31 mouse cellular contexts compared by ENCODE assay signal in the genomic region with DNA sequence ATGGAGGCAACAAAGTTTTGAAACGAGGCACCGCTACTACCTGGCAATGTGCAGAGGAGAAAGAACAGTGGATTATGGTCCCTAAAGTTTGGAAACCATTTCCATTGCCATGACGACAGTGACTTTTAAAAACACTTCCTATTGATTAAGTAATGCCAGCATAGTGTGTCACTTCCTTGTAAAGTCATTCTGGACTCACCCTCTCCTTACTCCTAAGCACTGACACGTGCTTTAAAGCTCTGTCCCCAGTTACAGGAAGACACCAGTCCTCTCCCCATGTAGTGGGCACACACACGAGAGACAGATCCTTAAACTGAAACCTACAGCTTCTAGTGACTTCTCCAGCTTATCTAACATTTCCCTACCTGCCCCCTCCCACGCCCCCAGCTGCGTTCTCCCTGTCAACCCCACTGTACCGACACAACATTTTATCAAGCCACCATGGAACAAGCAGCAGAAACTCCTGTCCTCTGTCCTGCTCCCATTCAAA. TPM values are rescaled to one million over a fixed set of nuclear protein-coding genes. Genes with fewer than 3 reads are reported as not detected.
DNase-seq lines count a peak whose midpoint lies in the region; ATAC-seq and TF ChIP-seq lines count a peak whose summit lies in the region.
"Had no signal": no experiment of that assay in that cellular context is flagged by ENCODE, and none has a peak within 500 bp of the region (broad histone marks: within the 10 kb centered on the region; RNA-seq: fewer than 3 reads in every experiment).

No protein-coding gene starts in this region.

- H3K4me2 ChIP-seq in midbrain, embryonic 11.5 days, result no peak overlapping the region
- no peak overlapping the region for H3K4me2 ChIP-seq in midbrain, postnatal 0 days (ENCODE audit: low read depth, low read length, poor library complexity, severe bottlenecking)
- no peak overlapping the region for H3K4me2 ChIP-seq in neural tube, embryonic 15.5 days
- H3K4me2 ChIP-seq: embryonic facial prominence, embryonic 13.5 days; forebrain, embryonic 12.5 days; forebrain, embryonic 15.5 days; heart, embryonic 12.5 days; heart, embryonic 15.5 days; hindbrain, embryonic 13.5 days had no signal

- WGBS in heart, adult 2 months, result 34% methylated on average over 8 of the region's 8 CpGs
- 71% methylated on average over 8 of the region's 8 CpGs for WGBS in liver, adult 2 months
- WGBS in midbrain, embryonic 11.5 days, result 86% methylated on average over 8 of the region's 8 CpGs
- WGBS in midbrain, postnatal 0 days, result 81% methylated on average over 8 of the region's 8 CpGs
- 81% methylated on average over 8 of the region's 8 CpGs for WGBS in neural tube, embryonic 15.5 days

- H3K9ac ChIP-seq in heart, adult 2 months (ENCODE audit: low read depth, low read length), result no peak overlapping the region
- H3K9ac ChIP-seq in liver, adult 2 months (ENCODE audit: low read depth, low read length), result no peak overlapping the region
- H3K9ac ChIP-seq in midbrain, embryonic 11.5 days (ENCODE audit: low read length), result no peak overlapping the region
- H3K9ac ChIP-seq in midbrain, postnatal 0 days (replicated peaks; ENCODE audit: low read length, poor library complexity, severe bottlenecking), result no peak overlapping the region
- H3K9ac ChIP-seq in neural tube, embryonic 15.5 days (replicated peaks), result no peak overlapping the region
- H3K9ac ChIP-seq: embryonic facial prominence, embryonic 13.5 days; forebrain, embryonic 12.5 days; forebrain, embryonic 15.5 days; heart, embryonic 12.5 days; heart, embryonic 15.5 days; hindbrain, embryonic 13.5 days had no signal

- peaks cover 1% of the 10 kb centered on the region for H3K4me1 ChIP-seq in heart, adult 2 months (ENCODE audit: control insufficient read depth, insufficient read depth, low read length)
- no peaks in the 10 kb centered on the region; the same call in 1 of the 2 replicates for H3K4me1 ChIP-seq in liver, adult 2 months (ENCODE audit: control insufficient read depth, insufficient read depth, low read length)
- no peaks in the 10 kb centered on the region for H3K4me1 ChIP-seq in midbrain, embryonic 11.5 days (ENCODE audit: control insufficient read depth, insufficient read depth, low read length)
- no peaks in the 10 kb centered on the region for H3K4me1 ChIP-seq in midbrain, postnatal 0 days (ENCODE audit: insufficient read depth, low read length)
- H3K4me1 ChIP-seq in neural tube, embryonic 15.5 days, result no peaks in the 10 kb centered on the region
- H3K4me1 ChIP-seq: embryonic facial prominence, embryonic 10.5 days; hindbrain, embryonic 10.5 days; hindbrain, embryonic 13.5 days had no signal

- TF ChIP-seq EP300 in heart, adult 2 months (IDR thresholded peaks at IDR 0.05; ENCODE audit: insufficient read depth, low read depth, low read length), result no peak

- TF ChIP-seq CTCF in heart, adult 2 months (IDR thresholded peaks at IDR 0.05), result no peak
- TF ChIP-seq CTCF in liver, adult 2 months (IDR thresholded peaks at IDR 0.05; ENCODE audit: low read depth, low read length), result no peak
- no peak for TF ChIP-seq CTCF in midbrain, postnatal 0 days (IDR thresholded peaks at IDR 0.05)

- TF ChIP-seq POLR2A in heart, adult 2 months (IDR thresholded peaks at IDR 0.05; ENCODE audit: insufficient read depth, low read depth, low read length), result no peak
- no peak for TF ChIP-seq POLR2A in liver, adult 2 months (IDR thresholded peaks at IDR 0.05; ENCODE audit: extremely low read depth, insufficient read depth, low read length)

- H3K4me3 ChIP-seq in heart, adult 2 months, result no peak overlapping the region
- 0 out of 2 replicates have a peak overlapping the region, but pooled peaks have one; percentile 15 for H3K4me3 ChIP-seq in liver, adult 2 months (ENCODE audit: insufficient read depth, low read depth, low read length)
- no peak overlapping the region for H3K4me3 ChIP-seq in midbrain, embryonic 11.5 days (ENCODE audit: low read depth, low read length)
- no peak overlapping the region for H3K4me3 ChIP-seq in midbrain, postnatal 0 days (ENCODE audit: low read depth, low read length)
- no peak overlapping the region for H3K4me3 ChIP-seq in neural tube, embryonic 15.5 days (replicated peaks)
- H3K4me3 ChIP-seq: embryonic facial prominence, embryonic 10.5 days; embryonic facial prominence, embryonic 13.5 days; erythroblast, embryonic 14.5 days; forebrain, embryonic 12.5 days; forebrain, embryonic 15.5 days; heart, embryonic 12.5 days; heart, embryonic 15.5 days; hindbrain, embryonic 10.5 days; hindbrain, embryonic 13.5 days had no signal

- no peaks in the 10 kb centered on the region for H3K27me3 ChIP-seq in heart, adult 2 months (ENCODE audit: control insufficient read depth, insufficient read depth, low read length)
- no peaks in the 10 kb centered on the region for H3K27me3 ChIP-seq in liver, adult 2 months (ENCODE audit: control insufficient read depth, insufficient read depth, low read length)
- H3K27me3 ChIP-seq in midbrain, embryonic 11.5 days (ENCODE audit: control insufficient read depth, insufficient read depth, low read length), result no peaks in the 10 kb centered on the region
- no peaks in the 10 kb centered on the region for H3K27me3 ChIP-seq in midbrain, postnatal 0 days (ENCODE audit: insufficient read depth, low read length)
- no peaks in the 10 kb centered on the region for H3K27me3 ChIP-seq in neural tube, embryonic 15.5 days (replicated peaks)
- H3K27me3 ChIP-seq: embryonic facial prominence, embryonic 13.5 days; forebrain, embryonic 12.5 days; forebrain, embryonic 15.5 days; heart, embryonic 12.5 days; heart, embryonic 15.5 days; hindbrain, embryonic 13.5 days; Patski had no signal

- no peaks in the 10 kb centered on the region for H3K79me2 ChIP-seq in heart, adult 2 months (replicated peaks; ENCODE audit: control insufficient read depth, insufficient read depth, low read length)
- H3K79me2 ChIP-seq in liver, adult 2 months (ENCODE audit: control insufficient read depth, insufficient read depth, low read length), result no peaks in the 10 kb centered on the region

- intact Hi-C loops in heart, adult 2 months (cut with DNase I), result no loop called here

- no peaks in the 10 kb centered on the region for H3K36me3 ChIP-seq in heart, adult 2 months (ENCODE audit: control insufficient read depth, insufficient read depth, low read length)
- no peaks in the 10 kb centered on the region for H3K36me3 ChIP-seq in liver, adult 2 months (ENCODE audit: control insufficient read depth, insufficient read depth, low read length)
- H3K36me3 ChIP-seq in midbrain, embryonic 11.5 days (ENCODE audit: control insufficient read depth, insufficient read depth, low read length), result no peaks in the 10 kb centered on the region
- H3K36me3 ChIP-seq in midbrain, postnatal 0 days (ENCODE audit: insufficient read depth, low read length), result no peaks in the 10 kb centered on the region
- no peaks in the 10 kb centered on the region for H3K36me3 ChIP-seq in neural tube, embryonic 15.5 days
- H3K36me3 ChIP-seq: embryonic facial prominence, embryonic 10.5 days; embryonic facial prominence, embryonic 13.5 days; forebrain, embryonic 12.5 days; forebrain, embryonic 15.5 days; G1E; heart, embryonic 15.5 days; hindbrain, embryonic 10.5 days had no signal

- DNase-seq in heart, adult 11 months, result peak; percentile 94
- DNase-seq in heart, adult 2 months, result no peak
- peak; percentile 18 for DNase-seq in liver, adult 2 months (ENCODE audit: extremely low read depth, low read depth, low spot score)
- DNase-seq in liver, result no peak
- peak; percentile 14 for DNase-seq in midbrain, embryonic 11.5 days (ENCODE audit: low spot score, missing footprints)
- no peak for DNase-seq in midbrain, postnatal 0 days (ENCODE audit: low spot score)
- no peak for DNase-seq in adrenal gland, adult 18-20 months (ENCODE audit: low spot score in 2 of 2)
- DNase-seq: adrenal gland, adult 2 months; adrenal gland, postnatal 14 days; B cell, adult 2 months; cerebellum, adult 11 months; cerebellum, adult 2 months; cerebellum, adult 9-11 months; cerebellum, postnatal 36 days; embryo, embryonic 11 days; gastrocnemius, postnatal 25 days; heart, postnatal 36 days had no signal

- no peak for ATAC-seq in midbrain, embryonic 11.5 days (ENCODE audit: low FRiP score)
- no peak for ATAC-seq in midbrain, postnatal 0 days (ENCODE audit: low FRiP score)
- ATAC-seq in neural tube, embryonic 15.5 days (ENCODE audit: low FRiP score), result no peak
- ATAC-seq: forebrain, embryonic 15.5 days; hindbrain, embryonic 16.5 days; Patski had no signal

- no peak overlapping the region for H3K27ac ChIP-seq in heart, adult 2 months
- no peak overlapping the region for H3K27ac ChIP-seq in liver, adult 2 months (replicated peaks; ENCODE audit: insufficient read depth, low read depth, low read length)
- H3K27ac ChIP-seq in midbrain, embryonic 11.5 days (ENCODE audit: low read depth, low read length), result no peak overlapping the region
- H3K27ac ChIP-seq in midbrain, postnatal 0 days (ENCODE audit: low read depth, low read length), result no peak overlapping the region
- no peak overlapping the region for H3K27ac ChIP-seq in neural tube, embryonic 15.5 days (replicated peaks)
- H3K27ac ChIP-seq: embryonic facial prominence, embryonic 10.5 days; embryonic facial prominence, embryonic 13.5 days; forebrain, embryonic 12.5 days; forebrain, embryonic 15.5 days; heart, embryonic 15.5 days; hindbrain, embryonic 10.5 days; hindbrain, embryonic 13.5 days had no signal

- H3K9me3 ChIP-seq in midbrain, embryonic 11.5 days (ENCODE audit: control insufficient read depth, low read length), result no peaks in the 10 kb centered on the region
- H3K9me3 ChIP-seq in midbrain, postnatal 0 days (ENCODE audit: low read length), result no peaks in the 10 kb centered on the region
- H3K9me3 ChIP-seq in neural tube, embryonic 15.5 days (replicated peaks), result no peaks in the 10 kb centered on the region
- H3K9me3 ChIP-seq: embryonic facial prominence, embryonic 10.5 days; embryonic facial prominence, embryonic 13.5 days; forebrain, embryonic 12.5 days; forebrain, embryonic 15.5 days; G1E; heart, embryonic 12.5 days; heart, embryonic 15.5 days; hindbrain, embryonic 10.5 days; hindbrain, embryonic 13.5 days had no signal

RNA-seq across cellular contexts. Expression of a gene that starts 59.9 kb away (rescaled TPM):
- 10 to 100 TPM; 11.7 to 14.1 TPM for total RNA-seq in heart, adult 2 months (2021)
- polyA plus RNA-seq in heart, adult 2 months (2012; rRNA removed), result 3.7 and 5.6 TPM in 2 replicates
- total RNA-seq in liver, adult 2 months (2014; rRNA removed), result 1.0 and 1.4 TPM in 2 replicates
- polyA plus RNA-seq in liver, adult 2 months (2012; rRNA removed), result 0.30 and 0.32 TPM in 2 replicates
- polyA plus RNA-seq in midbrain, embryonic 11.5 days (2014; fragmentation: Nextera tagmentation; extraction: Ambion mirVana), result 3.6 and 3.7 TPM in 2 replicates
- 39.7 and 40.0 TPM in 2 replicates for total RNA-seq in midbrain, postnatal 0 days (2014; rRNA removed)
- 7.7 and 9.6 TPM in 2 replicates for polyA plus RNA-seq in midbrain, postnatal 0 days (2015; fragmentation: Nextera tagmentation; extraction: Ambion mirVana)
- 1 to 10 TPM; 4.5 to 6.7 TPM for total RNA-seq in adrenal gland, adult 18-20 months (2021)
- 12.0 and 14.9 TPM in 2 replicates for polyA plus RNA-seq in neural tube, embryonic 15.5 days (2015; fragmentation: Nextera tagmentation; extraction: Ambion mirVana)
- total RNA-seq: CH12.LX had no signal
- polyA plus RNA-seq: G1E had no signal

Comparison
In these comparisons a context has a peak if more than half of its experiments do, and no peak if none do; other contexts are left out.
1. DNase-seq: peak in heart, adult 11 months (single experiment), liver, adult 2 months (single experiment) and midbrain, embryonic 11.5 days (single experiment); none in heart, adult 2 months (0 of 2), liver (single experiment), midbrain, postnatal 0 days (single experiment) and adrenal gland, adult 18-20 months (0 of 2).